Mouse (Mus musculus): ENCODE data around the gene H6pd.

DNA sequence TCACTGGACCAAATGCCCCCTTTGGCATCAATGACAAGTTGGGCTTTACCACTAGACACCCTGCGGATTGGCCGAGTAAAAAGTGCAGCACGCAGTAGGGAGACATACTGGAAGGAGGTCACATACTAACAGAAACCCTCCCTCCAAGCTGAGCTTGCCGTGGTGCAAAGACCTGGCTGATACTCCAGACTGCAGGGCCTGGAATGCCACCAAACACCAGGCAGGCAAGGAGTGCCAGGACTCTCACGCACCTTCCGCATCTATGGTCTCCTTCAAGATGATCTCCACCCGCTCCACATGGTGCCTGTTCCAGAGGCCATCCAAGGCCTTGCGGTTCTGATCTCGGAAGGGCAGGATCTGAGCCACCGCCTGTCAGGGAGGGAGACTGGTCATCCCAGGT, 14.6 kb downstream of the H6pd start:
- TF ChIP-seq CTCF (IDR thresholded peaks at IDR 0.05; ENCODE audit: low read depth) (no peak), EP300 (IDR thresholded peaks at IDR 0.05; ENCODE audit: low read depth) (no peak)

Measured in heart, postnatal 0 days (tissue).